Mouse (Mus musculus): Measurements from ENCODE around the gene Itgb5. TPM values are rescaled to one million over a fixed set of nuclear protein-coding genes. Genes with fewer than 3 reads are reported as not detected.
A peak's percentile ranks its signal among the peaks of the same experiment; 100 is the strongest.

The Itgb5 gene
- polyA plus RNA-seq, 1 experiment from 2014 or later, result 64.1 TPM

GRCm38 (mm10) chr16:33928788-33929462, 99.5 kb downstream of the Itgb5 start:
- Histone ChIP-seq H3K9me3 (no peaks in the 10 kb centered on the region), H3K4me1 (peaks cover 14% of the 10 kb centered on the region), H3K4me3 (no peak overlapping the region), H3K27me3 (replicated peaks; ENCODE audit: low read depth, poor library complexity, severe bottlenecking) (no peaks in the 10 kb centered on the region), H3K36me3 (replicated peaks) (peaks cover 64% of the 10 kb centered on the region), H3K27ac (replicated peaks) (no peak overlapping the region)
- WGBS, result 87% methylated on average over 9 of the region's 9 CpGs
- DNase-seq (ENCODE audit: low spot score), result no peak

GRCm38 (mm10) chr16:33930785-33931184, 101.3 kb downstream of the Itgb5 start:
- H3K27me3 ChIP-seq (replicated peaks; ENCODE audit: low read depth, poor library complexity, severe bottlenecking), result no peaks in the 10 kb centered on the region
- H3K27ac ChIP-seq (replicated peaks), result no peak overlapping the region; the same call in 1 of the 2 replicates
- no peaks in the 10 kb centered on the region for H3K9me3 ChIP-seq
- peaks cover 25% of the 10 kb centered on the region for H3K4me1 ChIP-seq
- WGBS, result 90% methylated on average over 6 of the region's 6 CpGs
- peaks cover 51% of the 10 kb centered on the region for H3K36me3 ChIP-seq (replicated peaks)
- DNase-seq (ENCODE audit: low spot score), result no peak
- no peak overlapping the region for H3K4me3 ChIP-seq

DNA sequence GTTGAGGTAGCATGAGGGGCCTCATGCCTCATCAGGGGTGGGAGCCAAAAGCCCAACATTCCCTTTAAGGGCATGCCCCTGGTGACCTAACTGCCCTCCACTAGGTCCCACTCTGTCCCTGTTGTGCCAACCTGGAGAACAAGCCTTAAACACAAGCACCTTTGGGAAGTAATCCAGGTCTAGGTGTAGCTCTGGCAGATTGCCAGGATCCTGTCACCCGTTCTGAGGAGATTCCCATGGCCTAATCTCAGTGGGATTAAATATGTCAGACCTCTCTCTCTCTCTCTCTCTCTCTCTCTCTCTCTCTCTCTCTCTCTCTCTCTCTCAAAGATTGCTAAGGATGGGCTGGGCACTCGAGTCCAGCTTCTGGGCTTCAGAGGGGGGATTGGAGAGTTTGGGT, 102.2 kb downstream of the Itgb5 start:
- WGBS, result 54% methylated on average over 2 of the region's 2 CpGs
- 0 out of 2 replicates have a peak overlapping the region, but pooled peaks have one; percentile 21 for H3K27ac ChIP-seq (replicated peaks)
- DNase-seq (ENCODE audit: low spot score), result no peak
- peaks cover 27% of the 10 kb centered on the region for H3K4me1 ChIP-seq
- H3K36me3 ChIP-seq (replicated peaks), result peaks cover 51% of the 10 kb centered on the region
- H3K4me3 ChIP-seq, result no peak overlapping the region
- H3K9me3 ChIP-seq, result no peaks in the 10 kb centered on the region
- no peaks in the 10 kb centered on the region for H3K27me3 ChIP-seq (replicated peaks; ENCODE audit: low read depth, poor library complexity, severe bottlenecking)

DNA sequence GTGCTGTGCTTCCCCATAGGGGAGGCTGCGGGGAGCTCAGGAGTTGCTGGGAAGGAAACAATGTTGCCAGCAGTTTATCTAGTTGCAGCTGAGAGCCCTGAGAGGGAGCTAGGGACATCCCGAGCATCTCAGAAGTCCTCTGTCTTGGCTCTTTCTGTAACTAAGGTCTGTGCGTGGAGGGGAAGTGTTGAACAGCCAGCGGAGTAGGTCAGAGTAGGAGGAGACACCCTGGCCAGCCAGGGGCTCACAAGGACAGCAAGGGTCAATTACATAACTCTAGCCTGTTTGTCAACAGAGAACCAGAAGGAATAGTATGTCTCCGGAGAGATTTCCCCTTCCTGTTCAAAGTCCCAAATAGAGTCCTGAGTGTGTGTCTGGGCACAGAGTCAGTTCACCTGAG, 102.7 kb downstream of the Itgb5 start:
- Histone ChIP-seq H3K36me3 (replicated peaks) (peaks cover 53% of the 10 kb centered on the region), H3K27me3 (replicated peaks; ENCODE audit: low read depth, poor library complexity, severe bottlenecking) (no peaks in the 10 kb centered on the region), H3K4me1 (peaks cover 30% of the 10 kb centered on the region), H3K27ac (replicated peaks) (0 out of 2 replicates have a peak overlapping the region, but pooled peaks have one; percentile 21), H3K4me3 (no peak overlapping the region), H3K9me3 (no peaks in the 10 kb centered on the region)
- DNase-seq (ENCODE audit: low spot score), result no peak
- 65% methylated on average over 5 of the region's 5 CpGs for WGBS

- WGBS, result 92% methylated on average over 11 of the region's 11 CpGs
- H3K4me3 ChIP-seq, result no peak overlapping the region
- DNase-seq (ENCODE audit: low spot score), result no peak
These were observed 103.9 kb downstream of the Itgb5 start for GRCm38 (mm10) chr16:33933411-33933810.

GRCm38 (mm10) chr16:33934701-33935406, 105.4 kb downstream of the Itgb5 start:
- Histone ChIP-seq H3K27me3 (replicated peaks; ENCODE audit: low read depth, poor library complexity, severe bottlenecking) (no peaks in the 10 kb centered on the region), H3K27ac (replicated peaks) (peak overlapping the region; percentile 76), H3K36me3 (replicated peaks) (peaks cover 55% of the 10 kb centered on the region), H3K4me1 (peaks cover 56% of the 10 kb centered on the region), H3K9me3 (no peaks in the 10 kb centered on the region), H3K4me3 (no peak overlapping the region)
- WGBS, result 76% methylated on average over 5 of the region's 5 CpGs
- no peak for DNase-seq (ENCODE audit: low spot score)

More at GRCm38 (mm10) chr16:33933411-33933810, 103.9 kb downstream of the Itgb5 start:
- no peaks in the 10 kb centered on the region for H3K27me3 ChIP-seq (replicated peaks; ENCODE audit: low read depth, poor library complexity, severe bottlenecking)
- peaks cover 41% of the 10 kb centered on the region for H3K4me1 ChIP-seq
- H3K27ac ChIP-seq (replicated peaks), result no peak overlapping the region
- no peaks in the 10 kb centered on the region for H3K9me3 ChIP-seq
- H3K36me3 ChIP-seq (replicated peaks), result peaks cover 57% of the 10 kb centered on the region

DNA sequence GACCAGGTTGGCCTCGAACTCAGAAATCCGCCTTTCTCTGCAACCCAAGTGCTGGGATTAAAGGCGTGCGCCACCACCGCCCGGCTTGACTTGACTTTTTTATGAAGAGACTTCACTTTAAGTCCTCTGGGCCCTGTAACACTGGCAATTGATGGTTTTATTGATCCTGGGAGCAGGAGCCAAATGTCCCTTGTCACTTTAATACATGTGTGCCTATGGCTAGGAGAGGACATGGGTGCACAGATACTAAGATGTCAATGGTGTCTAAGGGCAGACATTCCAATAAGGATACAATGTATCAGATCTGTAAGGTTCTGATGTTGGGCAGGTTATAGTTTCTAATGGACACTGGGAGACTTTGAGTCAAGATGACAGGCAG, 105.9 kb downstream of the Itgb5 start:
- Histone ChIP-seq H3K4me1 (peaks cover 61% of the 10 kb centered on the region), H3K27ac (replicated peaks) (no peak overlapping the region), H3K36me3 (replicated peaks) (peaks cover 51% of the 10 kb centered on the region), H3K27me3 (replicated peaks; ENCODE audit: low read depth, poor library complexity, severe bottlenecking) (no peaks in the 10 kb centered on the region), H3K9me3 (no peaks in the 10 kb centered on the region), H3K4me3 (no peak overlapping the region)
- WGBS, result 95% methylated on average over 6 of the region's 6 CpGs
- no peak for DNase-seq (ENCODE audit: low spot score)

- H3K27ac ChIP-seq (replicated peaks), result no peak overlapping the region
- H3K36me3 ChIP-seq (replicated peaks), result peaks cover 40% of the 10 kb centered on the region
- WGBS, result 88% methylated on average over 4 of the region's 4 CpGs
- no peaks in the 10 kb centered on the region for H3K9me3 ChIP-seq
- no peak for DNase-seq (ENCODE audit: low spot score)
- no peak overlapping the region for H3K4me3 ChIP-seq
- H3K27me3 ChIP-seq (replicated peaks; ENCODE audit: low read depth, poor library complexity, severe bottlenecking), result no peaks in the 10 kb centered on the region
- peaks cover 69% of the 10 kb centered on the region for H3K4me1 ChIP-seq
These were observed 107.4 kb downstream of the Itgb5 start for GRCm38 (mm10) chr16:33936885-33937284.

- H3K4me1 ChIP-seq, result peaks cover 72% of the 10 kb centered on the region
- H3K27ac ChIP-seq (replicated peaks), result no peak overlapping the region; the same call in 1 of the 2 replicates
These were observed 108.1 kb downstream of the Itgb5 start for GRCm38 (mm10) chr16:33937567-33937966.

DNA sequence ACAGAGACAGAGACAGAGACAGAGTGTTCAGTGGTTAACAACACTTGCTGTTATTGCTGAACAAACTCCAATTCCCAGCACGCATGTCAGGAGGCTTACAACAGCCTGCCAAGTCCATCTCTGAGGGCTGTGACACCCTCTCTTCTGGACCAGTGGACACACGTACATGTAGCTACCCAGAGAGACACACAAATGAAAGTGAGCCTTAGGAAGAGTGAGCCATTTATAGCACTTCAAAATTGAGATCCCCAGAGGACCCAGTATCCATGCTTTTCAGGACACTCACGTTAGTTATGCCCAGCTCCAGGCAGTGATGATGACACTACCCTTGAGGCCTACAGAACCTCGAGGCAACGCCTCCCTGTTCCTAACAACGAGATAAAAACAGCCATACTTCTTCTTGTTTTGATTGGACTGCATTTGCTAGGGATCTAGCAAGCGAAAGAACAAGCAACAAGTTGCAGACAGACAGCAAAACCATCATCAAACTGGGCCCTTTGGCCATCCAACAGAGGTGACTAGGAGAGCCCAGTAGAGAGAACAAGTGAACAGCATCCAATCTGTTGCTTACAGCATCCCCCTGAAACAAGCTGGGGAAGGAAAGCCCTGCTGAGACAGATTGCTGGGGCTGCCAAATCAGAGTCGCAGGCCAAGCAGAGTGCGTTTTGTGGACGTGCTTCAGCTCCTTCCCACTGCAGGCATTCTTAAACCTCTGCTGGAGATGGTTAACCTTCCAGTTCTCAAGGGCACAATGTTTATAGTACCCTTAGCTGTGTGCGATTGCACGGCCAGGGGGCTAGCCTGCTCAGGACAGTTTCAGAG, 109.1 kb downstream of the Itgb5 start:
- H3K4me1 ChIP-seq, result peaks cover 81% of the 10 kb centered on the region
- 61% methylated on average over 12 of the region's 12 CpGs for WGBS
- H3K27ac ChIP-seq (replicated peaks), result peak overlapping the region; percentile 48
- no peak overlapping the region for H3K4me3 ChIP-seq
- H3K9me3 ChIP-seq, result no peaks in the 10 kb centered on the region
- DNase-seq (ENCODE audit: low spot score), result no peak
- H3K36me3 ChIP-seq (replicated peaks), result peaks cover 30% of the 10 kb centered on the region
- no peaks in the 10 kb centered on the region for H3K27me3 ChIP-seq (replicated peaks; ENCODE audit: low read depth, poor library complexity, severe bottlenecking)

More at GRCm38 (mm10) chr16:33937567-33937966, 108.1 kb downstream of the Itgb5 start:
- H3K4me3 ChIP-seq, result no peak overlapping the region
- 89% methylated on average over 8 of the region's 8 CpGs for WGBS
- H3K36me3 ChIP-seq (replicated peaks), result peaks cover 37% of the 10 kb centered on the region
- no peak for DNase-seq (ENCODE audit: low spot score)
- no peaks in the 10 kb centered on the region for H3K9me3 ChIP-seq
- no peaks in the 10 kb centered on the region for H3K27me3 ChIP-seq (replicated peaks; ENCODE audit: low read depth, poor library complexity, severe bottlenecking)

GRCm38 (mm10) chr16:33939133-33939531, 109.7 kb downstream of the Itgb5 start:
- WGBS, result 73% methylated on average over 2 of the region's 2 CpGs
- no peak for DNase-seq (ENCODE audit: low spot score)
- H3K27ac ChIP-seq (replicated peaks), result peak overlapping the region; percentile 48
- no peak overlapping the region for H3K4me3 ChIP-seq
- no peaks in the 10 kb centered on the region for H3K9me3 ChIP-seq
- H3K36me3 ChIP-seq (replicated peaks), result peaks cover 30% of the 10 kb centered on the region
- peaks cover 82% of the 10 kb centered on the region for H3K4me1 ChIP-seq
- no peaks in the 10 kb centered on the region for H3K27me3 ChIP-seq (replicated peaks; ENCODE audit: low read depth, poor library complexity, severe bottlenecking)

DNA sequence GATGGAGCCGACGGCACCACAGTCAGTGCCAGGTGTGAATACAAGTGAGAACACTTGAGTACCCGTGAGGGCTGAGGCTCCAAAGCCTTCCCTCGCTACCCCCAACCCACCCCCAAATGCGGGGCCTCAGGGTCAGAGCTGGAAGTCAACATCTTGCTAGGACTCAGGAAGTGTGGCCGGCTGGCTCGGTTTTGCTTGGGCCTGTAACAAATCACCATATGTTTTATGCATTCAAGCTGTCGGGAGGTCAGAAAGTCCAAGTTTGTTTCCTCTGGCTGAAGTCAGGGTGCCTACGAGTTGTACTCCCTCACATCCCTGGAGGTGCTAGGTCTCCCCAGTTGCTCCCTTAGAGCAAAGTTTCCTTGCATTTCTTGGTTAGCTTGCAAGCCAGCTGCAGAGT, 110.2 kb downstream of the Itgb5 start:
- no peaks in the 10 kb centered on the region for H3K27me3 ChIP-seq (replicated peaks; ENCODE audit: low read depth, poor library complexity, severe bottlenecking)
- H3K36me3 ChIP-seq (replicated peaks), result peaks cover 30% of the 10 kb centered on the region
- H3K27ac ChIP-seq (replicated peaks), result peak overlapping the region; percentile 48
- H3K9me3 ChIP-seq, result no peaks in the 10 kb centered on the region
- H3K4me1 ChIP-seq, result peaks cover 82% of the 10 kb centered on the region
- H3K4me3 ChIP-seq, result no peak overlapping the region
- peak; percentile 58 for DNase-seq (ENCODE audit: low spot score)
- WGBS, result 40% methylated on average over 9 of the region's 9 CpGs
